Mouse (Mus musculus): ENCODE measurements around the gene Keap1.

DNA sequence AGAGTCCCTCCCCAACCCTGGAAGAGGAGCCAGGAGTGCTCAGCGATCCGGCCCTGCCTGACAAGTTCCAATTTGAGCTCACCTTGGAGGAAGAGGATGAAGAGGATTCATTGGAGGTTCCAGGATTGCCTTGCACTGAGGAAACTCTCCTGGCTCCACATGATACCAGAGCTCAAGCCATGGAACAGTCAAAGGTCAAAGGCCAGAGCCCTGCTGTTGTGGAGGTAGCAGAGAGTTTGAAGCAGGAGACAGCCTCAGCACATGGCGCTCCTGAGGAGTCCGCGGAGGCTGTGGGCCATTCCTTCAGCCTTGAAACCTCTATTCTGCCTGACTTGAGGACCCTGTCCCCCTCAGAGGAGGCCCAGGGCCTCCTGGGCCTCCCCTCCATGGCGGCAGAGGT, 28.3 kb downstream of the Keap1 start:
- TF ChIP-seq CTCF (IDR thresholded peaks at IDR 0.05; ENCODE audit: extremely low read depth, insufficient read depth, insufficient read length, insufficient replicate concordance) (no peak), POLR2A (IDR thresholded peaks at IDR 0.05; ENCODE audit: low read depth, low read length) (no peak)
